Mouse (Mus musculus) brain, embryonic 14.5 days (tissue): ENCODE data around the gene Eci2. TPM values are rescaled to one million over a fixed set of nuclear protein-coding genes. Genes with fewer than 3 reads are reported as not detected.

Experiments
- DNase-seq: peaks from one replicate; pipeline ENCODE4 v3.0.0-alpha.2; 2011; ENCODE audit warnings: low read depth
- CTCF ChIP-seq: fragments of 200-500 bp; IDR thresholded peaks from 2 replicates; pipeline ENCODE4 v1.5.1; 2012; ENCODE audit warnings: inconsistent platforms, mild to moderate bottlenecking, moderate library complexity, borderline replicate concordance; ENCODE audit not compliant: insufficient read depth, insufficient read length; ENCODE audit errors: extremely low read depth
- POLR2A ChIP-seq: fragments of 200-500 bp; IDR thresholded peaks from 2 replicates; pipeline ENCODE4 v1.6.1; 2012; ENCODE audit warnings: mild to moderate bottlenecking, inconsistent platforms, borderline replicate concordance; ENCODE audit not compliant: poor library complexity, insufficient read depth, insufficient read length, severe bottlenecking; ENCODE audit errors: extremely low read depth
- polyA plus RNA-seq: library from polyadenylated mRNA; depleted of rRNA; stranded (reverse); fragments of >200 nt; gene quantifications from 2 replicates; pipeline ENCODE4 v1.2.3, GENCODE M21; 2012; rRNA removed

The Eci2 gene
- 84.8 and 85.1 TPM in 2 replicates for polyA plus RNA-seq

GRCm38 (mm10) chr13:35026879-35027278 is at the start of gene Eci2:
TSS of gene Eci2 (minus strand) at chr13:35027096.
- peak; percentile 52 for DNase-seq
- TF ChIP-seq CTCF = peak; percentile 61
- TF ChIP-seq POLR2A = no peak

GRCm38 (mm10) chr13:35074862-35075261 is 48.0 kb upstream of the Eci2 start:
- TF ChIP-seq CTCF (no peak), POLR2A (no peak)
- DNase-seq = no peak

GRCm38 (mm10) chr13:35070485-35071472 is 43.9 kb upstream of the Eci2 start:
- DNase-seq = peak; percentile 29
- TF ChIP-seq CTCF = no peak
- no peak for TF ChIP-seq POLR2A

- TF ChIP-seq CTCF = no peak
- TF ChIP-seq POLR2A = no peak
- no peak for DNase-seq
Measured at GRCm38 (mm10) chr13:35067084-35067483, 40.2 kb upstream of the Eci2 start.

GRCm38 (mm10) chr13:35066033-35066432 is 39.1 kb upstream of the Eci2 start:
- no peak for DNase-seq
- TF ChIP-seq CTCF (no peak), POLR2A (no peak)

GRCm38 (mm10) chr13:35064381-35064780 is 37.5 kb upstream of the Eci2 start:
- TF ChIP-seq POLR2A (no peak), CTCF (no peak)
- no peak for DNase-seq

GRCm38 (mm10) chr13:35058145-35058544 is 31.2 kb upstream of the Eci2 start:
- no peak for TF ChIP-seq POLR2A
- no peak for TF ChIP-seq CTCF
- no peak for DNase-seq

GRCm38 (mm10) chr13:35036486-35036885 is 9.6 kb upstream of the Eci2 start:
- TF ChIP-seq POLR2A = no peak
- no peak for TF ChIP-seq CTCF
- DNase-seq = no peak

GRCm38 (mm10) chr13:35035731-35036130 is 8.8 kb upstream of the Eci2 start:
- DNase-seq = no peak
- TF ChIP-seq CTCF (no peak), POLR2A (no peak)

GRCm38 (mm10) chr13:35033571-35033970 is 6.7 kb upstream of the Eci2 start:
- DNase-seq = no peak
- TF ChIP-seq POLR2A (no peak), CTCF (no peak)

GRCm38 (mm10) chr13:35031684-35032082 is 4.8 kb upstream of the Eci2 start:
- no peak for DNase-seq
- TF ChIP-seq CTCF = peak; percentile 29; the same call in 1 of the 2 replicates
- no peak for TF ChIP-seq POLR2A

- peak; percentile 36 for DNase-seq
- TF ChIP-seq POLR2A (no peak), CTCF (peak; percentile 9; the same call in 1 of the 2 replicates)
Measured at GRCm38 (mm10) chr13:35030979-35031683, 4.2 kb upstream of the Eci2 start.
